Mouse (Mus musculus) thymus, postnatal 25 days (tissue): ENCODE data around the gene Depdc1b.

Experiments
- DNase-seq: peaks from one replicate; pipeline ENCODE4 v3.0.0; 2022

The Depdc1b gene

GRCm38 (mm10) chr13:108449116-108450097 is 133.3 kb downstream of the Depdc1b start, which contains the start of gene Pde4d:
Gene Pde4d, plus strand, starts transcription at chr13:108449948.
- DNase-seq, result no peak

- DNase-seq, result no peak
Observed at GRCm38 (mm10) chr13:108451122-108451521, 135.0 kb downstream of the Depdc1b start.

DNA sequence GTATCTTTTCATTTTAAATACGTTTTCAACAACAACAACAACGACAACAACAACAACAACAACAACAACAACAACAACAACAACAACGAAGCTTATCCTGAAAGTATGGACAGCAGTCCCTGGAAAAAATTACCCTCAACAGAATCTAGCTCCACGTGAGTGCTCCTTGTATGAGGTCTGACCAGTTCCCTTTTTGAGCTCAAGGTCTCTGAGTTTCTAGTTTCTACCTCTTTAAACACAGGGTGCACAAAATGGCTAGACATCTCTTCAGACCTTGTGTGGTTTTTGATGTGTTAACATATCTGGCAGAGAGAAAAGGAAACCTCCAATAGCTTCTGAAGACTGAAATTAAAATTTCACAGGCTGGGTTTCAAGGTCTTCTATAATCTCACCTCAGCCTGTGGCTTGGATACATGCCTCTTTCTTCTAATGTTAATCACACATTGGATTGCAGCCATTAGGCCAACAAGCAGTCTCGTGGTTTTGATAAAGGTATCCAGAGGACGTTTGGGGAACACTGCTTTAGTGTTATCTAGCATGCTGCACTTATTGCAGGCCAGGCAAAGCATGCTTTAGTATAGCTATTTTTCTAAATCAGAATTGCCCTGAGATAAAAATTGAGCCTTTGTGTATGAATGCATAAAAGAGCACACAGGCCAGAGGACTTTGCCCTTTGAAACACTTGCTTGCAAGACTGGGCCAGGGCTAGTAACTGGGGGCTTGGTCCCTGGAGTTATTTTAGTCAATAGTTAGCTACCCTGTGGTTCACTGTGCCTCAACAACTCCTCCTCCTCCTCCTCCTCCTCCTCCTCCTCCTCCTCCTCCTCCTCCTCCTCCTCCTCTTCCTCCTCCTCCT is 137.2 kb downstream of the Depdc1b start:
- DNase-seq, result no peak
